Mouse (Mus musculus) kidney, postnatal 0 days (tissue): Measurements from ENCODE around the gene Gm10837. TPM values are rescaled to one million over a fixed set of nuclear protein-coding genes. Genes with fewer than 3 reads are reported as not detected.
"Not testable (repeated sequence)": the region's sequence is repeated elsewhere in the genome, so short reads cannot be mapped to it uniquely, and the experiment has no call there.

Experiments used
- ATAC-seq: fragments of 200-750 bp; cut with Nextera tagmentation; replicated peaks from 2 replicates; pipeline ENCODE4 v1.8.0; 2017; ENCODE audit warnings: low read depth, moderate number of reproducible peaks, moderate TSS enrichment, moderate library complexity; ENCODE audit not compliant: low FRiP score
- DNase-seq: peaks from one replicate; pipeline ENCODE4 v3.0.0-alpha.2; 2016; ENCODE audit warnings: low spot score
- H3K27ac ChIP-seq: fragments of 300-500 bp; sonication (generic); 2 replicates; pipeline ENCODE4 v1.5.1; 2014; ENCODE audit warnings: mild to moderate bottlenecking
- H3K27me3 ChIP-seq: fragments of 300-500 bp; sonication (generic); 2 replicates; pipeline ENCODE4 v1.6.1; 2014; ENCODE audit warnings: low read length, mixed read lengths; ENCODE audit not compliant: insufficient read depth
- H3K36me3 ChIP-seq: fragments of 300-500 bp; sonication (generic); 2 replicates; pipeline ENCODE4 v1.6.1; 2014; ENCODE audit warnings: low read length, mixed read lengths; ENCODE audit not compliant: insufficient read depth
- H3K4me1 ChIP-seq: fragments of 300-500 bp; sonication (generic); replicated peaks from 2 replicates; pipeline ENCODE4 v1.6.1; 2014; ENCODE audit warnings: antibody characterized with exemption, low read length, mixed read lengths; ENCODE audit not compliant: insufficient read depth
- H3K4me2 ChIP-seq: fragments of 300-500 bp; sonication (generic); 2 replicates; pipeline ENCODE4 v1.6.1; 2014; ENCODE audit warnings: mild to moderate bottlenecking, low read length, moderate library complexity, mixed read lengths
- H3K4me3 ChIP-seq: fragments of 300-500 bp; sonication (generic); replicated peaks from 2 replicates; pipeline ENCODE4 v1.5.1; 2014; ENCODE audit warnings: low read depth, low read length
- H3K9ac ChIP-seq: fragments of 300-500 bp; sonication (generic); 2 replicates; pipeline ENCODE4 v1.6.1; 2014; ENCODE audit warnings: low read depth, low read length
- H3K9me3 ChIP-seq: fragments of 300-500 bp; sonication (generic); replicated peaks from 2 replicates; pipeline ENCODE4 v1.6.1; 2016; ENCODE audit warnings: low read length, inconsistent platforms, mixed read lengths
- CTCF ChIP-seq: IDR thresholded peaks from 2 replicates; pipeline ENCODE4 v1.5.1; 2016; ENCODE audit warnings: antibody characterized with exemption, low read depth, mild to moderate bottlenecking, moderate library complexity
- WGBS: fragments of 180-500 bp; shearing (Covaris S2); extraction: QIAGEN DNeasy Blood & Tissue Kit; methylation state at CpG from one replicate; pipeline ENCODE4 v1.1.7; 2014; 5-methylcytosine and 5-hydroxymethylcytosine counted together
- polyA plus RNA-seq: library from polyadenylated mRNA; unstranded; fragments of >200 nt; fragmentation: Nextera tagmentation; extraction: Ambion mirVana; gene quantifications from 2 replicates; pipeline ENCODE4 v1.2.1, GENCODE M21; 2015

Gm10837 gene
- polyA plus RNA-seq, 1 experiment from 2014 or later = not detected

DNA sequence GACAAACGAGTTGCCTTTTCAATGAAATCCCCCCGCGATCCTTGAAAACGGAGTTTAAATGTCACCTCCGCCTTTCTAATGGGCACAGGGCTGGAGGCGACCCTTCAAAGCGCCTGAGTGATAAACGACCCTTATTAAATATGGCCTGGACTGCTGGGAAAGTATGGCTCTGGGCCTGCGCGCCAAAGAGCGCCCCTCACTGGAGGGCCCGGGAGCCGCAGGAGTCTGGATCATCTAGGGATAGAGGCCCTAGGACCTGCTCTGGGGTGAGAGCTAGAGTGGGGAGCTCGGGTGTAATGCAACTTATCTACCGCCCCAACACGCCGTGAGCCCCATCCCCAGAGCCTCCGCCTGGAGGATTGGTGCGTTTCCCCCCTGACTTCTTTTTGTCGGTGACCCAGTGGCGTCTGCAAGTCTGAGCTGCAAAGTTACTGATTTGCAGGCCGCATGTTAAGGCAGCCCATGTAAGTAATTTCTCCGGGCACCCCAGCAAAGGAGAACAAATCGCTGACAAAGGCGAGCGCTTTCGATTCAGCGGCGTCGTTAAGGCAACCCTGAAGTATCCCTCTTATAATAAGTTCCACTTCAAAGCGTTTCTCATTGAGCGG lies 36.9 kb upstream of the Gm10837 start:
- H3K4me2 ChIP-seq = peak overlapping the region; percentile 44
- 0 out of 2 replicates have a peak, but pooled peaks have one; percentile 31 for TF ChIP-seq CTCF
- DNase-seq (peak; percentile 35), ATAC-seq (no peak; the same call in 1 of the 2 replicates)
- peaks cover 10% of the 10 kb centered on the region; the same call in 1 of the 2 replicates for H3K4me1 ChIP-seq
- 6% methylated on average over 32 of the region's 32 CpGs for WGBS
- H3K27ac ChIP-seq = no peak overlapping the region
- H3K9ac ChIP-seq = no peak overlapping the region
- H3K9me3 ChIP-seq = no peaks in the 10 kb centered on the region
- H3K4me3 ChIP-seq = peak overlapping the region; percentile 17; the same call in 1 of the 2 replicates
- no peaks in the 10 kb centered on the region for H3K36me3 ChIP-seq
- H3K27me3 ChIP-seq = peaks cover 72% of the 10 kb centered on the region

DNA sequence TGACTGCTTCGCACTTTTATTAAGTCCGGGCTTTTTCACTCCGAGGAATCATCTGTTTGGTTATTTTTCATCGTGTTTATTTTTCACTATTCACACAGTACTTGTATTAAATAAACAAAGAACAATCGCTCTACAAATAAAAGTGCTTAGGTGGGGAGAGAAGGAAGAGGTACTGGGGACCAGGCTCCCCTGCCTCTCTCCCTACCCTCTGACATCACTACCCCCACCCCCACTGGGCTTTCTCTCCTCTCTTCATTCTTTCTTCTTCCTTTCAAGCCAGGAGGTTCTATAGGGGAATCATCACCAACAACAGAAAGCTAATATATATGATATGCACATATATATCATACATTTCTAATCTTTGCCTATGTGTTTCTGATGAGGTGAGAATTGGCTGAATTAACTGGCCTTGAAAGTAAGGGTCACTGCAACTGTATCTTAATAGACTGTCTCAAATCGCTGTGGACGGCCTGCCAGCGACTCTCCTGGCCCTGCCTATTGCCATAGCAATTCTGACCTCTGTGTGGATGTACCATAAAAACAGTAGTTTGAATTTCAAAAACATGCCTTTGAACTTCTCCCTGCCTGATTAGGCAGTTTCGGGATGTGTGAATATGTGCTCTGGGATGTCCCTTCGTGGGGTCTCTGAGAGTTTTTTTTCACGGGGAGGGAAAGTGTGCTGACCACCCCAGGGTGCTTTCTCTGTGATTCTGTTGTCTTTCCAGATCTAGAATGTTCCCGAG lies 36.2 kb upstream of the Gm10837 start:
- Histone ChIP-seq H3K36me3 (no peaks in the 10 kb centered on the region), H3K9ac (no peak overlapping the region), H3K27me3 (peaks cover 68% of the 10 kb centered on the region), H3K4me1 (peaks cover 10% of the 10 kb centered on the region; the same call in 1 of the 2 replicates), H3K9me3 (no peaks in the 10 kb centered on the region), H3K4me3 (peak overlapping the region; percentile 17; the same call in 1 of the 2 replicates), H3K4me2 (peak overlapping the region; percentile 44), H3K27ac (no peak overlapping the region)
- no peak for TF ChIP-seq CTCF
- no peak for DNase-seq
- ATAC-seq = no peak
- 21% methylated on average over 12 of the region's 12 CpGs for WGBS

DNA sequence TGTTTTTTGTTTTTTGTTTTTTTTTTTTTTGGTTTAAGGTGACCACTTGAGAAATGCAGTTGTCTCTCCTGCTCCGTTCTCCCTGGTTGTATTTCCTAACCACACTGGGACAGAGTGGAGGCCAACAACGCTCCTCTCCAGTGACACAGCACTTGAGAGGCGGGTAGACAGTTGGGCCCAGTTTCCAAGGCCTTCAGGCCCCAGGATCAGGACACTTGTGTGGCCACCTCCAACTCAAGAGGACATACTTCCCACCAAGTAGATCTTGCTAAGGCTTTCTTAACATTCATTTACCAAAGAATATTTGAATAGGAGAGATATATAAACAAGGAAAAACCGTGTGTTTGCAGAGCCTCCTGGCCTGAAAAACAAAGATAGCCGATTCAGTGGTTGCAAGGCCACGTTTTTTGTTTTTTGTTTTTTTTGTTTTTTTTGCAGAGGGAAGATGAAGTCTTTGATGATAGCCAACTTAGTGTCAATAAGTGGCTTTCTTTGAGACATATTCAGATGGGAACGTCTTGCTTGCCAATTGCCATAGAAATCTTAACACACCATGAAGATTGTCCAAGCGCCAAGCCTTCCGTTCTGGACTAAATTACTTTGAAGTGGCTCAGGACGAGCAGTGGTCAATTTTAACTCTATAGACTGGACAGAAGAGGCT lies 35.4 kb upstream of the Gm10837 start:
- Histone ChIP-seq H3K4me2 (no peak overlapping the region), H3K9me3 (no peaks in the 10 kb centered on the region), H3K36me3 (no peaks in the 10 kb centered on the region), H3K27me3 (peaks cover 66% of the 10 kb centered on the region), H3K4me3 (no peak overlapping the region), H3K9ac (no peak overlapping the region), H3K4me1 (peaks cover 10% of the 10 kb centered on the region; the same call in 1 of the 2 replicates), H3K27ac (no peak overlapping the region)
- TF ChIP-seq CTCF = no peak
- no peak for DNase-seq
- 69% methylated on average over 10 of the region's 10 CpGs for WGBS
- no peak for ATAC-seq

DNA sequence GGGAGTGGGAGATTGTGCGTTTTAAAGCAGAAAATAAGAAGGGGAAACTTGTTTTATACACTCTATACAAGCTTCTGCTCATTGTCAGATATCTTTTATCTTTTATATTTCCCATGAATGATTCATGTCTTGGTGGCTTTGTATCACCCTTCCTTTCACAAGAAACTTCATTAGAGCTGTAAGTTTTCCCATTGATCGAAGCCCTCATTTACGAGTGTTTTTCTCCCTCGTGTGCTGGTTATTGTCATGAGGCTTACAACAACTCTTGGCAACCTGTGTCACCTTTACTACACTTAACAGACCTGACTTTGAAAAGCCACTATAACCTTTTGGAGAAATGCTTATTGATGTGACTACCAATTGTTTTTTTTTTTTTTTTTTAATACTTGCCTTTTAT lies 34.8 kb upstream of the Gm10837 start:
- WGBS = 74% methylated on average over 4 of the region's 4 CpGs

DNA sequence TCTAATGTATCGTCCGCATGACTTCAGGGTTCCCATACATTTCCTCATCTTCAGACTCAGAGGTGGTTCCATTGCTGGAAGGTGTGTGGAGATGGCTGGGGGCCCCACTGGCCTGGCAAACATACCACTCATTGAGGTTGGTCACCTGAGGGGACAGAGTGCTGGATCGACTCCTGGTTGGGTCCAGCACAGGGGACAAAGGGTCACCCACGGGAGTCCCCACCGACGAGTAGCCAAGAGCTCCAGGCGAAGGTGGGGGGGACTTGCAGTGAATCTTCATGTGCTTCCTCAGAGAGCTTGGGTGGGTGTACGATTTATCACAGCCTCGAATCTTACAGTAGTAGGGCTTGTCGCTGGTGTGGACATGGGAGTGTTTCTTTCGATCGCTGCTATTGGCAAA lies 31.1 kb upstream of the Gm10837 start:
- DNase-seq, H3K4me3 ChIP-seq, H3K27ac ChIP-seq, H3K4me2 ChIP-seq, ATAC-seq, H3K9ac ChIP-seq, H3K4me1 ChIP-seq, H3K36me3 ChIP-seq, H3K9me3 ChIP-seq: not testable (repeated sequence)
- WGBS = 84% methylated on average over 7 of the region's 12 CpGs
- H3K27me3 ChIP-seq = peaks cover 57% of the 10 kb centered on the region

More for the DNA sequence above, 34.8 kb upstream of the Gm10837 start:
- no peak for TF ChIP-seq CTCF
- Histone ChIP-seq H3K4me2 (no peak overlapping the region), H3K36me3 (no peaks in the 10 kb centered on the region), H3K4me1 (peaks cover 10% of the 10 kb centered on the region; the same call in 1 of the 2 replicates), H3K9ac (no peak overlapping the region), H3K27me3 (peaks cover 66% of the 10 kb centered on the region), H3K9me3 (no peaks in the 10 kb centered on the region), H3K27ac (no peak overlapping the region), H3K4me3 (no peak overlapping the region)
- no peak for DNase-seq
- ATAC-seq = no peak

DNA sequence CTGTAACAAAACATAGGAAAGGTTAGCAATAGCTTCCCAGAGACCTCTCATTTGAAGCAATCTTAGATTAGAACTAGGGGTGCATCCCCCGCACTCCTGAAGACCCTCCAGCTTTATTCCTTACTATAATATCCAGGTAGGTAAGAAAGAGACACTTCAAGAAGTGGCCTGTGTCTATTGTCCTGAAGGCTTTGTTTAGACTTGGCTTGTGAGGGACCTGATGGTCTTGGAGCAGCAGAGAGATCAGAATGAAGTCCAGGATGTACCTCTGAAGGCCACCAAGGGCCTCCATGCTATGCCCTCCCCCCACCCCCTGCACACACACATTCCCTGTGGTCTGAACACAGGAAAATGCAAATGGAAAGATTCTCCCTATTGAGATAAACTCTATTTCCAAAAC lies 30.6 kb upstream of the Gm10837 start:
- Histone ChIP-seq H3K4me1 (peaks cover 14% of the 10 kb centered on the region), H3K9me3 (no peaks in the 10 kb centered on the region), H3K9ac (no peak overlapping the region), H3K27me3 (peaks cover 58% of the 10 kb centered on the region), H3K4me3 (no peak overlapping the region), H3K4me2 (no peak overlapping the region), H3K36me3 (no peaks in the 10 kb centered on the region), H3K27ac (no peak overlapping the region)
- ATAC-seq (no peak), DNase-seq (no peak)
- WGBS = 100% methylated on average over 1 of the region's 1 CpGs
- TF ChIP-seq CTCF = no peak
